Mouse (Mus musculus) erythroblast, embryonic 14.5 days (primary cell): ENCODE results near the gene Dyrk1a. TPM values are rescaled to one million over a fixed set of nuclear protein-coding genes. Genes with fewer than 3 reads are reported as not detected.
A peak's percentile ranks its signal among the peaks of the same experiment; 100 is the strongest.

ENCODE experiments used
- H3K27me3 ChIP-seq: 2 replicates; pipeline ENCODE4 v1.6.1; 2012; ENCODE audit warnings: inconsistent platforms; ENCODE audit not compliant: control insufficient read depth
- H3K36me3 ChIP-seq: 2 replicates; pipeline ENCODE4 v1.6.1; 2012; ENCODE audit warnings: mild to moderate bottlenecking, inconsistent platforms; ENCODE audit not compliant: control insufficient read depth
- H3K4me1 ChIP-seq: 2 replicates; pipeline ENCODE4 v1.6.1; 2012; ENCODE audit warnings: inconsistent platforms; ENCODE audit not compliant: control insufficient read depth
- H3K4me3 ChIP-seq: replicated peaks from 2 replicates; pipeline ENCODE3; 2012; ENCODE audit warnings: moderate library complexity, mild to moderate bottlenecking, inconsistent platforms
- H3K9me3 ChIP-seq: 2 replicates; pipeline ENCODE4 v1.6.1; 2012; ENCODE audit warnings: low read length, inconsistent platforms, mixed read lengths; ENCODE audit not compliant: control insufficient read depth
- GATA1 ChIP-seq: IDR thresholded peaks from 2 replicates; pipeline ENCODE4 v1.6.1; 2012; ENCODE audit warnings: low read length, inconsistent platforms, mixed read lengths
- TAL1 ChIP-seq: IDR thresholded peaks from 3 replicates; pipeline ENCODE4 v1.6.1; 2012; ENCODE audit warnings: low read length, inconsistent platforms, mixed read lengths
- polyA plus RNA-seq: library from polyadenylated mRNA; stranded (reverse); fragments of >175 nt; gene quantifications from 2 replicates; pipeline ENCODE4 v1.2.3, GENCODE M21; 2012

Gene Dyrk1a
- polyA plus RNA-seq, result 1.7 and 2.2 TPM in 2 replicates

- H3K4me3 ChIP-seq, result peak within 1 kb of the TSS; percentile 98
- TF ChIP-seq GATA1, result no peak
- no peak for TF ChIP-seq TAL1
- H3K4me1 ChIP-seq, result peaks cover 41% of the 10 kb centered on the region
- peaks cover 4% of the 10 kb centered on the region; the same call in 1 of the 2 replicates for H3K27me3 ChIP-seq
- peaks cover 17% of the 10 kb centered on the region for H3K36me3 ChIP-seq
- no peaks in the 10 kb centered on the region for H3K9me3 ChIP-seq
These were observed at the start of gene Dyrk1a for GRCm38 (mm10) chr16:94569229-94570176. Gene Dyrk1a, plus strand, starts transcription at chr16:94570010.

GRCm38 (mm10) chr16:94523594-94524377, 46.0 kb upstream of the Dyrk1a start:
- no peaks in the 10 kb centered on the region for H3K9me3 ChIP-seq
- no peak for TF ChIP-seq TAL1
- TF ChIP-seq GATA1, result no peak
- H3K36me3 ChIP-seq, result peaks cover 11% of the 10 kb centered on the region
- H3K4me1 ChIP-seq, result peaks cover 42% of the 10 kb centered on the region
- H3K27me3 ChIP-seq, result no peaks in the 10 kb centered on the region
- H3K4me3 ChIP-seq, result peak overlapping the region; percentile 17

GRCm38 (mm10) chr16:94524691-94525090, 45.1 kb upstream of the Dyrk1a start:
- peaks cover 9% of the 10 kb centered on the region for H3K36me3 ChIP-seq
- TF ChIP-seq TAL1 (no peak), GATA1 (no peak)
- H3K9me3 ChIP-seq, result no peaks in the 10 kb centered on the region
- H3K4me1 ChIP-seq, result peaks cover 37% of the 10 kb centered on the region
- H3K4me3 ChIP-seq, result no peak overlapping the region
- H3K27me3 ChIP-seq, result no peaks in the 10 kb centered on the region

- peaks cover 6% of the 10 kb centered on the region for H3K36me3 ChIP-seq
- H3K4me3 ChIP-seq, result peak overlapping the region; percentile 87
- TF ChIP-seq TAL1 (no peak), GATA1 (no peak)
- no peaks in the 10 kb centered on the region for H3K9me3 ChIP-seq
- no peaks in the 10 kb centered on the region for H3K27me3 ChIP-seq
- H3K4me1 ChIP-seq, result peaks cover 37% of the 10 kb centered on the region
These were observed 43.9 kb upstream of the Dyrk1a start for GRCm38 (mm10) chr16:94525955-94526343.

GRCm38 (mm10) chr16:94526344-94527151, 43.3 kb upstream of the Dyrk1a start, which contains the start of gene Vps26c:
Gene Vps26c, minus strand, starts transcription at chr16:94526830.
- TF ChIP-seq TAL1, result no peak
- no peak for TF ChIP-seq GATA1
- Histone ChIP-seq H3K36me3 (peaks cover 4% of the 10 kb centered on the region), H3K27me3 (no peaks in the 10 kb centered on the region), H3K4me3 (peak within 1 kb of the TSS; percentile 87), H3K9me3 (no peaks in the 10 kb centered on the region), H3K4me1 (peaks cover 36% of the 10 kb centered on the region)

- Histone ChIP-seq H3K4me3 (peak overlapping the region; percentile 87), H3K36me3 (no peaks in the 10 kb centered on the region; the same call in none of the 2 replicates), H3K27me3 (no peaks in the 10 kb centered on the region), H3K4me1 (peaks cover 33% of the 10 kb centered on the region), H3K9me3 (no peaks in the 10 kb centered on the region)
- no peak for TF ChIP-seq TAL1
- TF ChIP-seq GATA1, result no peak
These were observed 42.7 kb upstream of the Dyrk1a start for GRCm38 (mm10) chr16:94527152-94527534.

- H3K9me3 ChIP-seq, result no peaks in the 10 kb centered on the region
- H3K4me3 ChIP-seq, result peak overlapping the region; percentile 87
- H3K27me3 ChIP-seq, result no peaks in the 10 kb centered on the region
- TF ChIP-seq GATA1 (no peak), TAL1 (no peak)
- no peaks in the 10 kb centered on the region; the same call in none of the 2 replicates for H3K36me3 ChIP-seq
- H3K4me1 ChIP-seq, result peaks cover 33% of the 10 kb centered on the region
These were observed 42.3 kb upstream of the Dyrk1a start for GRCm38 (mm10) chr16:94527546-94527945.

GRCm38 (mm10) chr16:94531268-94531667, 38.5 kb upstream of the Dyrk1a start:
- Histone ChIP-seq H3K4me3 (no peak overlapping the region), H3K9me3 (no peaks in the 10 kb centered on the region), H3K4me1 (peaks cover 12% of the 10 kb centered on the region), H3K27me3 (no peaks in the 10 kb centered on the region), H3K36me3 (no peaks in the 10 kb centered on the region; the same call in 1 of the 2 replicates)
- TF ChIP-seq GATA1, result no peak
- no peak for TF ChIP-seq TAL1
